Mouse (Mus musculus) ES-Bruce4 (cell line): ENCODE results near the gene Ephb1.

Experiments
- CTCF ChIP-seq: IDR thresholded peaks from one replicate; pipeline ENCODE4 v1.8.1; 2011; ENCODE audit warnings: low read depth, low read length
- EP300 ChIP-seq: IDR thresholded peaks from 2 replicates; pipeline ENCODE4 v1.6.1; 2011; ENCODE audit warnings: low read depth, low read length; ENCODE audit not compliant: insufficient read depth

GRCm38 (mm10) chr9:102036132-102036531 is 318.4 kb downstream of the Ephb1 start:
- TF ChIP-seq EP300 (no peak), CTCF (no peak)
